Mouse (Mus musculus): Measurements from ENCODE around the gene Fxyd4.

The Fxyd4 gene

DNA sequence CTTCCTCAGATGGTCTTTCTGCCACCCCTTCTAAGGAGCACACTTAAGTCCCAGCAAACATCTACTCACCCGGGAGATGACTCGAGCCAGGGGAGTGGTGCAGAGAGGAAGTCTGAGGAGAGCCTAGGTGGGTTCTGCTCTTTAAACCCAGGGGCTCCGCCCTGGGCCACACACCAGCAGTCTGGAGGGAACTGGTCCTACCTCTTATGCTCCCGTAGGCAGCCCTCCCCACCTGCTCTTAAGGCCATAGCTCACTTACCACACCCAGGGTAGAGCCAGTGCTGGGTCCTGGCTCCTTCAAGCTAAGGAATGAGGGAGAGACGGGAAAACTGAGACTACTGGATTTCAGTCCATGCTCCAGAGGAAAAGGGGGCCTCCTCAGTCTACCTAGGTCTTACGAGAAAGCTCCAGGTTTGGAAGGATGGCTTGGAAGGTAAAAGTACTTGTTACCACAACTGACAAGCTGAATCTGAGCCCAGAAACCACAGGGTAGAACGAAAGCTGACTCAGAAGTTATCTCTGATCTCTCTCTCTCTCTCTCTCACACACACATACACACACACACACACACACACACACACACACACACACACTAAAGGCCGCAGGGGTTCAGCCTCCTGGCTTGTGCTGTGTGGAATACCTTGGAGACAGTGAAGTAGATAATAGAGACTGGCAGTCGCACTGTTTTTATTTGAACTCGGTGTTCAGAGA lies at the start of gene Fxyd4:
Gene Fxyd4 (minus strand): TSS at position 471 of the 711 bp plus-strand sequence.
- no peak for DNase-seq (ENCODE audit: low spot score in 2 of 2)

DNA sequence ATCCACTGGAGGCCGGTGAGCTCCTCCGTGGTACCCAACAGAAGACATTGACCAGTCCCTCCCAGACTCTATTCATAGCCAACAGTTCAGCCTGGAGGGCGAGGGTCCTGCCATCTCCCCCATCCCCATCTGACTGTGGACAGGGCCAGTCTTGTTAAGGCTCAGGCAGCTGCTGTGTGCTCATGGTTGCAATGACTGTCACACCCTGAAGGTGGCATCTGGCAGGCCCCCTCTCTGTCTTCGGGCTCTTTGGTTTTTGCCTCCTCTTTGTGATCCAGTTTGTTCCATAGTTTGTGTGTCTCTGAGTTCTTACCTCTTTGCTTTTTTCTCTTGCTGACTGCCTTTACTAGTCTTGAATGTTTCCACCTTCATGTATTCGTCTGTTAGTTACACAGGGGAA lies 49.7 kb upstream of the Fxyd4 start:
- DNase-seq (ENCODE audit: low spot score in 2 of 2), result no peak

DNA sequence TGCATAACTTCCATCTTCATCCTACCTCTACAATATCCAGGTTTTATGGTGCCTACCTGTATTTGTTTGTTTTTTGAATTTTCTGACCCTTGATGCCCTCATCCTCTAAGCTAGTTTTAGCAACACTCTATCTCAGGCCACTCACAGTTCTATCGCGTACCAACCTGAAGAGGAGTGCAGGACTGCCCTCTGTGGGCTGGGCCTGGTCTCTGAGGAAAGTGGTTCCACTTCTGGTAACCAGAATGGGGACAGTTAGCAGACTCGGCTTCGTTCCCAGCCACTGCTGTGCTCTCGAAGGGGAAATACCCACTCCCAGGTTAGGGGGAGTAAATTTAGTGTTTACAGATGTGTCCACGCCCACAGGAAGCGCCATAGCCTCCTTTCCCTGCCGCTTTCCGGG lies 29.2 kb upstream of the Fxyd4 start:
- no peak for DNase-seq (ENCODE audit: low spot score in 2 of 2)

DNA sequence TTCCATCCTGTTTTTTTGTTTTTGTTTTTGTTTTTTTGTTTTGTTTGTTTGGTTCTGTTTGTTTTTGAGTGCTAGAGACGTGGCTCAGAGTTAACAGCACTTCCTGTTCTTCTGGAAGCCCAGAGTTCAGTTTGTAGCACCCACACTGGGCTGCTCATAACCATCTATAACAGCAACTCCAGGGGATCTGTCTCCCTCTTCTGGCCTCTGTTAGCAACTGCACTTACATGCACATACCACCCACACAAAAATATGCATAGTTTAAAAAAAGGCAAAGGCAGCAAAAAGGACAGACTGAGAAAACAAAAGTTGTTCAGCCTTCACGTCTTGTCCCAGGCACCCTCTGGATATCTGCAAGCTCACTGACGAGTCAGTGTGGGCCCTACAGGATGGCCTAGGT lies 25.7 kb upstream of the Fxyd4 start:
- no peak for DNase-seq (ENCODE audit: low spot score in 2 of 2)

DNA sequence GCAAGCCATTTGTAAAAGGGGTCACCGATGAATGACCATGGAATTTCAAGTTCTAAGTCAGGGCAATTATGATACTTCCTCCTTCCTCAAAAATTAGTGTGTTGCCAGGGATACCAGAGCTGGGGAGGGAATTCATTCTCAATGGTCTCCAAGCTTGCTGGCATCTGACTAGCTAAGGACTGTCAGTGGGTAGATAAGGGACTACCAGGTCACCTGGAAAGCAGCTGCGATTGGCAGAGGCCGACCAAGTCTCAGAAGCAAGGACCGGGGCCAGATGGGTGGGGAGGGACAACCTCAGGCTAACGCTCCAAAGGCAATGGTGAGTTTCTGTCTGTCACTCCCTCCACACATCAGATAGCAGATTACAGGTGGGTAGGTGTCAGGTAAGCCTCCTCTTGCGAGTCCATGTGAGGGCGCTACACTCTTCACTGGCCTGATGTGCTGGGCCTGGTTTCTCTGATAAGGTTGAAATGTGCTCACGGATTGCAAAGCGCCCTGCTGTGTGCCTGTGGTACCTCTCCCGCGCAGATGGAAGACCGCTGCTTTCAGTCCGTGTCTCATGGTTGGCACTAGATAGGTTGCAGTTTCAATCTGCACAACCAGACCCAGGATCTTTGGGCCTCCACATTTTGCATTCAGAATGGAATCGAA lies 19.5 kb upstream of the Fxyd4 start:
- DNase-seq (ENCODE audit: low spot score in 2 of 2), result no peak

DNA sequence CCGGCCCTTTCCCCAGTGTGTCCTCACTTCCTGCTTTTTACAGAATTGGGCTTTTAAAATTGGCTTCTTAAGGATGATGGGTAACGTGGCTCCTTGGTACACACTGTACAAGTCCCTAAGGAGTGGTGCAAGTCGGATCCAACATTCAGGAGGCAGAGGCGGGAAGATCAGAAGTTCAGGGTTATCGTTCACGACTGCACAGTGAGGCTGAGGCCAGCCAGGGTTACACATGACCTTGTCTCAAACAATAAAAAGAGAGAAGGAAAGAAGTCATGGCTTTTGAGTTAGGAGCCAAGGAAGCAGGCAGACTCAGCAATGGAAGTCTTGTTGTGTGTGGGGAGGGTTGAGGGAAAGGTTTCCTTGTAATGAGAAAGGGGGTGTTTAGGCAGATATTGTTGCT lies 18.7 kb upstream of the Fxyd4 start:
- DNase-seq (ENCODE audit: low spot score in 2 of 2), result no peak

DNA sequence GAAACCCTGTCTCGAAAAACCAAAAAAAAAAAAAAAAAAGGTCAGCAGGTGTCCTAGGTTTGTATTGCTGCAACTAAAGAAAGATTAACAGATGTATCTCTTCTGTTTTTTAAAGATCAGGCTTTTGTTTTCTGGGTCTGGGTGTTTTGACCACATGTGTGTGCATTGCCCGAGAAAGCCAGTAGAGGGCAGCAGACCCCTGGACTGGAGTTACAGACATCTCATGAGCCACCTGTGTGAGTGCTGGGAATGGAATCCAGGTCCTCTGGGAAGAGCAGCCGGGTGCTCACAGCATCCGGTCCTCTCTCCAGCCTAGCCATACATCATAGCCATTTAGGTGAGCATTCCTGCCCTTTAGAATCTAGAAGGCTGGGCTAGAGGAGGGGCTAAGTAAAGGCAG lies 14.8 kb upstream of the Fxyd4 start:
- DNase-seq (ENCODE audit: low spot score in 2 of 2), result no peak

DNA sequence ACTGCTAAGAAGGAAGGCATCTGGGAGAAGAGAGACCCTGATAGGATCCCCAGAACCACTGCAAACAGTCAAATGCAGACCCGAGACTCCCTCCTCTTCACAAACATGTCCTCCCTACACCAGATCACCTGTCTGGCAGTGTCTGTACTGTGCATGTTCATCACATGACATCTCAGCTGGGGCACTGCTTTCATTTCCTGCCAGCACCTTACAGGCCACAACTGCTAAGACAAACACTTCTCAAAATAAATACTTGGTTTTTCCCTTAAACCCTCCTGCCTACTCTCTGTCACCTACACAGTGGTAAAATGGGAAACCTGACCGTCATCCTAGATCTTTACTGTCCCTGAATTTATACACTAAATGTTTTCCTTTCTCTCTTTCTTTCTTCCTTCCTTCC lies 6.4 kb upstream of the Fxyd4 start:
- no peak for DNase-seq (ENCODE audit: low spot score in 2 of 2)

DNA sequence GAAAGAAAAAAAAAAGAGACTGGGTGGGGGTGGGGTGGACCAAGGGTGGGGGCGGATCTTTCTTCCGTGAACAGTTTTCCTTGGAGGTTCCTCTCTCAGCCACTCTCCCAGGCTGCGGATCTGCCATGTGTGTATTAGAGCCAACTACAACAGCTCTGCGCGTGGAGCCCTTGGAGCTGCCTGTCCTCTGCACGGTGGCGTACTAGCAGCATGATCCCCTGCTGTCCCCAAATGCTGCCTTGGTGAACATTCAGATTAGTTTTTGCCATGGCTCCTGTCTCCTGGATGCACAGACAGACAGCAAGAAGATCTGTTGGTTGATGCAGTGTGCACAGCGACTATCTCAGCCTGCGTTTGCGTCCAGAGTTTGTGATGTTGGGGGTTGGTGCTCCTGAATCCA lies 5.3 kb upstream of the Fxyd4 start:
- no peak for DNase-seq (ENCODE audit: low spot score in 2 of 2)

DNA sequence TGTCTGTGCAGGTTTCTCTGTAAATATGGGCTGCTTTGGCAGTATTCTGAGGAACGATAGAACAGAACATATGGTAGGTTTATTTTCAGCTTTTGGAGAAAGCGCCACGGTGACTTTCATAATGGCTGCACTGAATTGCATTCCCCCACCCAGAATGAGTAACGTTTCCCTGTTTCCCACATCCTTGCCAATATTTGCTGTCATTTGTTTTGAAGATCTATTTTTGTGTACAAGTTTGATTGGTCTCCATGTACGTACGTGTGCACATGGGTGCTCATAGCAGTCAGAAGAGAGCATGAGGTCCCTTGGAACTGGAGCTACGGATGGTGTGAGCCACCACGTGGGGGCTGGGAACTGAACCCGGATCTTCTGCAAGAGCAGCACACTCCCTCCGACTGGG lies 1.5 kb upstream of the Fxyd4 start:
- no peak for DNase-seq (ENCODE audit: low spot score in 2 of 2)

DNA sequence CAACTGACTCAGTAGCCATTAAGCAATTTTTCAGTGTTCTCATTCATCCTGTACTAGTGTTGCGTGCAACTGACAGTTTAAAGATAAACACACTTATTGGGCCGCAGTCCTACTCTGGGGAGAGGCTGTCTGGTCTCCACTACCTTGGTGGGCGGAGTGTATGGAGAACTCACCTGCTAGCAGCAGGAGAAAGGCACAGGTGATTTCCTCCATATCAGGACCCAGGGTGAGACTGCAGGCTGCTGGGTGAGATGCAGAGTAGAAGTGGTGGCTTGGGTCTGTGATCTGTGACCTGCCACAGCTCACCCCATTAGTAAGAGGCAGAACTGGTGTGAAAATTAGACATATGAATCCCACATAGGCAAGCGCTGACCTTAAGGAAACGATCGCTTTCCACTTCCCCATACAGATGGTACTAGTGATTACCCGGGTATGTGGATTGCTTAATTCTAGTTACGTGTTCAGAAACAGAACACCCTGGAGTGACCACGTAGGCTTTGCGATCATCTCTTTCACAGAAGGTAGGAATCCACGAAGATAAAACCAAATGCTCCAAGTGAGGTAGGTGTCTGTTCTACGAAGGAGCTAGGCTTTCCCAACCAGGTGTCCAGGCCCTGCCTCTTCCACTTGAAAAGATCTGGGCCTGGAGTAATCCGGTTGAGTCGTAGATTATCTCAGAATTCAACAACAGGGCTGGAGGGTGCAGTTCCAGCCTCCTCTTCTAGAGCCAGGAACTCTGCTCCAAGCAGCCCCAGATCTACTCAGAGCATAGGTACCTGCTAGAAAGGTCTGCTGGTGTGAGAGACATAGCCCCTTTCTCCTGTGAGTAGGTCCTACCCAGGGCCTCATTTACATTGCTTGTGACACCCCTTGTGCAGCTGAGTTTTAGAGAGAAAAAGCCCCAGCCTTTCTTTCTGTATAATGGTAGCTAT lies 1.5 kb downstream of the Fxyd4 start:
- no peak for DNase-seq (ENCODE audit: low spot score in 2 of 2)

DNA sequence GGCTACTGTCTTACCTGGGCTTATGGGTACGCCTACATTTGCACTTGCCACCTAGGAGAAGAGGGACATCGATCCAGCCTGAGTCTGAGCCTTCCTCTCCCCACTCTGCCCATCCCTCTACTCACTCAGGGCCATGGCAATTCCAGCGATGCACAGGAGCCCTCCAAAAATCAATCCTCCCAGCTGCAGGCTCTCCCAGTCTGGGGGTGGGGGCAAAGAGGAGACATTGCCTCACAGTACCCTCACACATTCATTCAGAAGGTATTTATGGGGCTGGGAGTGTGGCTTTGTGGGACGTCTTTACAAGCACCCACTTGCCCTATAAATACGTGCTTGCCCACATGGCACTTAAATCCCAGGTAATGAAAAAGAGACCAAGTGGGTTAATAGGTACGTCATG lies 3.2 kb downstream of the Fxyd4 start:
- no peak for DNase-seq (ENCODE audit: low spot score in 2 of 2)

DNA sequence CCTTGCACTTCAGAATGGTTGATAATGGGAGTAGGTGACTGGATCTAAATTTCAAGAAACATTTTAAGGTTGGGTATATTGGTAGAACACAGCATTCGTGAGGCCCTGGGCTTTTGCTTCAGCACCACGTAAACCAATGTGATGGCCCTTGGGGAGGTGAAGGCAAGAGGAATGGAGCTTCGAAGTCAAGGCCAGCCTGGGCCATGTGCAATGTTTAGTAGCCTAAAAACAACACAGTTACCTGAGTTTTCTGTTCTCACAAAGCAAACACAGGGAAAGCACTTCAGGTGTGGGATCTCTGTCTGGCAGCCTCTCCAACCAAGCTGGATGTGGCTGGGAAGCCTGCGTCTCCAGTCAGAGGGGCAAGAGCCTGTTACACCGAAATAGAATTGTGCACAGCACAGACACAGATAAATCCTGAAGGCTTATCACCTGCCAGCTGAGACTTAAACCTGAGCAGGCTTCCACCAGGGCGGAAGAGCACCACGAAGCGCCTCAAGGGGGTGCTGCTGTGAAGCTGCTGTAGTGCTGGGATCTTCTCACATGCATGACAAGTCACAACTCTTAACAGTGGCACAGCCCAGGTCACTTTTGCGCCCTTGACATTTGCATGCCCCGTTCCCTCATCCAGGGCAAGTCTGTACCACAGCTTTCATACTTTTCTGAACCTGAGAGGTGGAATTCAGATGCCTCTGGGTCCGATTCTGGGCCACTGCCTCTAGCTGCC lies 5.0 kb downstream of the Fxyd4 start:
- DNase-seq (ENCODE audit: low spot score in 2 of 2), result no peak

DNA sequence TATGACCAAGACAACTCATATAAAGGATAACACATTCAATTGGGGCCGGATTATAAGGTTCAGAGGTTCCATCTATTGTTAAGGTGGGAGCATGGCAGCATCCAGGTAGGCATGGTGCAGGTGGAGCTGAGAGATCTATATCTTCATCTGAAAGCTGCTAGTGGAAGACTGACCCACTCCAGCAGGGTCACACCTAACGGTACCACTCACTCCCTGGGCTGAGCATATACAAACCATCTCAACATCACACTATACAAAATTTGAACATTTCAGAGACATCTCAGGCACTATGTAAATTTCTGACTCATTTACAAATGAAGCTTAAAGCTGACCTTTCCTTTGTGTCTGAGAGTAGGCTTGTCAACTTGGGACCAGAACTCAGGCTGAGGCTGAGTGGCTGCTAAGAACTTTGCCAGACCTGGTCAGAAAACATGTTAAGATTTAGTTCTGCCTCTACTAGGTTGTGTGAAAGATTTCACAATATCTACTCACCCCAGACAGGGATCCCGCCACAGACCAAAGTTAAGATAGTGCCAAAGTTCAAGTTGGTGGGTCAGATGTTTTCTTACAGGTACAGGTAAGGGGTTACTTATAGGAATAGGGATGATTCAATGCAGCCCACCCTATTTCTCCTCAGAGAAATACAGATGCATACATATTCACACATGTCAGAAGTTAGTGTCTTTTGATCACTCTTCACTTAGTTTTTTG lies 7.4 kb downstream of the Fxyd4 start:
- no peak for DNase-seq (ENCODE audit: low spot score in 2 of 2)

DNA sequence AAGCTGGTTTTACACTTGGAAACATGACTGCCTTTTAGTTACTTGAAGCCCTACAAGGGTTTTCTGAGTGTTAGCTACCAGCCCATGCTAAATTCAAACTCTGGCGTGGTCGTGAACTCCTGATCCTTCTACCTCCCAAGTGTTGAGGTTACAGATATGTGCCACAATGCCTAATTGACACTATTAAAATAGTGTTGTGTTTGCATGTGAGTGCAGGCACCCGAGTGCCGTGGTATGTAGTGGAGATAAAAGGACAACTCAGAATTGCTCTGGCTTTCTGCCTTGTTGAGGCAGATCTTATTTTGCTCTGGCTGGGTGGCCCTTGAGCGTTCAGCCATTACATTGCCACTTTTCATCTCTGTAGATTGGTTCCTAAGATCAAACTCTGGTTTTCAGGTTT lies 8.7 kb downstream of the Fxyd4 start:
- DNase-seq (ENCODE audit: low spot score in 2 of 2), result no peak

DNA sequence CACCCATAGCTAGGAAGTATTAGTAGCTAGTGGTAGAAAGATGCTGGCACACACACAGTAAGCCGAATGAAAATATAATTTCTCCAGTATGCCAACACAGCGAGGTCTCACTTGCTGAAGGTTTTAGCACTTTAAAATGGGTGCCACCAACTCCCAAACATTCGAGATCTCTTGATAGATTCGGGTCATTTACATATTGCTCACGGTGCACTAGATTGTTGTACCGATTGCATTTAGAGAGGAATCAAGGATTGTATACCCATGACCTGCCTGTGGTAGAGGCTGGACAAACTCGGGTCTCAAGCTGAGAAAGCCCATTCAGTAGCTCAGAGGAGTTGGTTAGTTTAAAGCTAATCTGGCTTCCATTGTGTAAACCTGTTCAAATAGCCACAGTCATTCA lies 9.5 kb downstream of the Fxyd4 start:
- DNase-seq (ENCODE audit: low spot score in 2 of 2), result no peak

DNA sequence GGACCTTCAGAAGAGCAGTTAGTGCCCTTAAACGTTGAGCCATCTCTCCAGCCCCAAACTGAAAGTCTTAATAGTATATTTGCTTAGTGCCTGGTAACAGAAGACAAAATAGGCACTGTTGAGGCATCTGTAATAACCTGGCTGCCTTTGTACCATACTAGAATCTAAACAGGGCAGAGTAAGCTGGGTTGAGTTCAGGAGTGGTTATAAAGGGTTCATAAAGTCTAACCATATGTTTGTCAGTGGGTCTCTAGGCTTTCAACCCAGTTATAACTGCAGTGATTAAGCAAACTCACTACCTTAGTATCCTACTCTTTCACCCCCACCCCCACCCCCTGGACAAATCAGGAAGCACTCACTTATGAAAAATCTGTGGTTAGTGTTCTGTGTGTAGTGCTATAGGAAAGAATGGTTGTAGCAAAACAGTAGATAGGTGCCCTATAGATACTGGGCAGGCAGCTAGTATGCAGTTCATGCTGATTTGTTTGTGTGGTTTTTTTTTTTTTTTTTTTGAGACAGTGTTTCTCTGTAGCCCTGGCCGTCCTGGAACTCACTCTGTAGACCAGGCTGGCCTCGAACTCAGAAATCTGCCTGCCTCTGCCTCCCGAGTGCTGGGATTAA lies 10.5 kb downstream of the Fxyd4 start:
- no peak for DNase-seq (ENCODE audit: low spot score in 2 of 2)

DNA sequence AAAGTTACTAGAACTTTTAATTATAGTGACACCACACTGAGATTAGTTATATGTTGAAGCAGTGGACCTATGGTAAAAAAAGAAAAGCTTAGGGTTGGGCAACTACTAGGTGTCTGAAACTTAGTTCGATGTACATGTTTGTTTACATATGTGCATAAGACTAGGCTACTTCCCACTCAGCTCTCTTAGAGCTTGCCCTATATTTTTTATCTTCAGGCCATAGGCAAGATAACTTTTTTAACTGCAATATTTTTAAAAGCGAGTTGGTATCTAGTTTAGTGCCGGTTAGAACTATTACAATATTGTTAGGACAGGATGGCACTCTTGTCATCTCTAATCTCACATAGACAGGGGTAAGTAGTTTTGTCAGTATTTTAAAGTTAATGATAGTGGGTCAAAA lies 15.5 kb downstream of the Fxyd4 start:
- DNase-seq (ENCODE audit: low spot score in 2 of 2), result no peak

DNA sequence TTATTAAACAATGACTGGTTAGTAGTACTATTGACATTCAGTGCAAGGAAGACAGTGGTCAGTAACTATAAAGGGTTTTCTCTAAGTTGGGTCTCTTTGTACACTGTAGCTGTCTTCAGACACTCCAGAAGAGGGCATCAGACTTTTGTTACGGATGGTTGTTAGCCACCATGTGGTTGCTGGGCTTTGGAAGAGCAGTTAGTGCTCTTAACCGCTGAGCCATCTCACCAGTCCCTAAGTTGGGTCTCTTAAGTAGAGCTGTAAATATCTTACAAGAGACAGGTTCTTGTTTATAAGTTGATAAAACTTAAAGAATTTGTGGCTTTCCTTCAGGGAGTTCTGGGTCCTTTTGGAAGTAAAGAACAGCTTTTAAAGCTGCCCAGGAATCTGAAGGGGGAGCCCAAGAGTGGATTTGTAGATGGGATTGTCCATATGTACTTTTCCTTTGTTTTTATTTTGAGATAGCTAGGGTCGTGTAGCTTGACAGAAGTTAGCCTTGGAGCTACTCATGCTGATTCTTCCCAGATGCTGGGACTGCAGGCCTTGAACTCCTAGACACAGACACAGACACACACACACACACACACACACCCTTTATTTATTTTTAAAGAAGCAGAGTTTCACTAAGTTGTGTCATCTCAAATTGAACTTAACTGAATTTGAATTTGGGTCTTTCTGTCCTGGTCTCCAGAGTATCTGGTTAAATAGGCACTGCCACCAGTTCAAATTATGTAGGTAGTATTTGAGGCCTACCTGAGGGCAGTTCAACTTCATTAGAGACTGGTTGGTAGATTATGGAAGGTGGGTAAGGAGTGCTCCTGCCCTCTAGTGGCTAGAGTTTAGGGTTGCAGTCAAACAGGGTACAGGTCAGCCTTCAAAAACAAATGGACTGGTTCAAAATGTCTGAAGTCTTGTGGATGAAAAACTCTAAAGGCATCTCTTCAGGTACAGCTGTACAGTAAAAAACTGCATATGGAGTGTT lies 16.5 kb downstream of the Fxyd4 start:
- no peak for DNase-seq (ENCODE audit: low spot score in 2 of 2)

DNA sequence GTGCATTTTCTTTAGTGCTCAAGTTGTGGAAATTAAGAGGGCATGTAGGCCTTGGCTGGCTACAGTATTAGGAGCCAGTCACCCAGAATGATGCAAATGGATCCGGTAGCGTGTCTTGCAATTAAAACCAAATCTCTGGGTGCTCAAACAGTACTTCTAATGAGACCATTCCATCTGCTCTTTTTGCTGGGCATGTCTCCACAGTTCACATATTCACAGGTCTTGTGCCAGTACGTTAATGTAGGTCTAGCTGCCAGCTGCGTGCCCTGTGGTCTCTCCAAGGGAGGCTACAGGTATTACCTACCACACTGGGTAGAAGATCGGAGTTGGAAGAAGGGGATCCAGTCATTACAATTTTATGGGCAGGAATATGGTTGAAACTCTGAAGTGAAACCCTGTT lies 19.4 kb downstream of the Fxyd4 start:
- no peak for DNase-seq (ENCODE audit: low spot score in 2 of 2)

All from frontal cortex, postnatal 25 days (tissue).